Mouse (Mus musculus): Measurements from ENCODE around the gene Cic. TPM values are rescaled to one million over a fixed set of nuclear protein-coding genes. Genes with fewer than 3 reads are reported as not detected.
"Not testable (repeated sequence)": the region's sequence is repeated elsewhere in the genome, so short reads cannot be mapped to it uniquely, and the experiment has no call there.

Gene Cic
- polyA plus RNA-seq, 1 experiment from 2014 or later: 47.5 TPM

GRCm38 (mm10) chr7:25317446-25317999, 50.0 kb downstream of the Cic start:
- H3K4me2 ChIP-seq (replicated peaks): peak overlapping the region; percentile 97
- H3K4me3 ChIP-seq (replicated peaks; ENCODE audit: low read length): peak overlapping the region; percentile 67
- peak overlapping the region; percentile 83 for H3K27ac ChIP-seq
- H3K36me3 ChIP-seq (replicated peaks; ENCODE audit: control insufficient read depth, insufficient read depth): peaks cover 9% of the 10 kb centered on the region; the same call in 1 of the 2 replicates
- 11% methylated on average over 21 of the region's 21 CpGs for WGBS
- no peak for ATAC-seq (ENCODE audit: low FRiP score)
- peaks cover 34% of the 10 kb centered on the region for H3K4me1 ChIP-seq (replicated peaks; ENCODE audit: control insufficient read depth, insufficient read depth, low read length)
- peak overlapping the region; percentile 87 for H3K9ac ChIP-seq
- H3K27me3 ChIP-seq (ENCODE audit: control insufficient read depth, insufficient read depth, low read length): peaks cover 31% of the 10 kb centered on the region
- H3K9me3 ChIP-seq (ENCODE audit: control insufficient read depth, low read length): no peaks in the 10 kb centered on the region
- DNase-seq (ENCODE audit: low spot score): no peak

- no peak for DNase-seq (ENCODE audit: low spot score)
- Histone ChIP-seq H3K27ac (0 out of 2 replicates have a peak overlapping the region, but pooled peaks have one; percentile 32), H3K4me2 (replicated peaks) (no peak overlapping the region; the same call in 1 of the 2 replicates), H3K27me3 (ENCODE audit: control insufficient read depth, insufficient read depth, low read length) (no peaks in the 10 kb centered on the region), H3K4me1 (replicated peaks; ENCODE audit: control insufficient read depth, insufficient read depth, low read length) (peaks cover 29% of the 10 kb centered on the region), H3K36me3 (replicated peaks; ENCODE audit: control insufficient read depth, insufficient read depth) (no peaks in the 10 kb centered on the region), H3K9me3 (ENCODE audit: control insufficient read depth, low read length) (no peaks in the 10 kb centered on the region), H3K4me3 (replicated peaks; ENCODE audit: low read length) (no peak overlapping the region), H3K9ac (no peak overlapping the region)
- ATAC-seq (ENCODE audit: low FRiP score): no peak
- 14% methylated on average over 6 of the region's 6 CpGs for WGBS
Measured at GRCm38 (mm10) chr7:25322058-25322484, 54.6 kb downstream of the Cic start.

GRCm38 (mm10) chr7:25323219-25323618, 55.7 kb downstream of the Cic start:
- no peaks in the 10 kb centered on the region for H3K9me3 ChIP-seq (ENCODE audit: control insufficient read depth, low read length)
- no peak overlapping the region for H3K9ac ChIP-seq
- ATAC-seq (ENCODE audit: low FRiP score) (no peak), DNase-seq (ENCODE audit: low spot score) (no peak)
- H3K27me3 ChIP-seq (ENCODE audit: control insufficient read depth, insufficient read depth, low read length): no peaks in the 10 kb centered on the region
- no peak overlapping the region for H3K27ac ChIP-seq
- H3K36me3 ChIP-seq (replicated peaks; ENCODE audit: control insufficient read depth, insufficient read depth): peaks cover 9% of the 10 kb centered on the region
- H3K4me2 ChIP-seq (replicated peaks): no peak overlapping the region
- 97% methylated on average over 2 of the region's 2 CpGs for WGBS
- no peak overlapping the region for H3K4me3 ChIP-seq (replicated peaks; ENCODE audit: low read length)
- peaks cover 19% of the 10 kb centered on the region for H3K4me1 ChIP-seq (replicated peaks; ENCODE audit: control insufficient read depth, insufficient read depth, low read length)

- ATAC-seq (ENCODE audit: low FRiP score); H3K9ac ChIP-seq; H3K27me3 ChIP-seq (ENCODE audit: control insufficient read depth, insufficient read depth, low read length); DNase-seq (ENCODE audit: low spot score); H3K4me2 ChIP-seq (replicated peaks); H3K4me1 ChIP-seq (replicated peaks; ENCODE audit: control insufficient read depth, insufficient read depth, low read length); H3K4me3 ChIP-seq (replicated peaks; ENCODE audit: low read length); H3K9me3 ChIP-seq (ENCODE audit: control insufficient read depth, low read length); H3K27ac ChIP-seq: not testable (repeated sequence)
- peaks cover 25% of the 10 kb centered on the region for H3K36me3 ChIP-seq (replicated peaks; ENCODE audit: control insufficient read depth, insufficient read depth)
- WGBS: 91% methylated on average over 5 of the region's 6 CpGs
Measured at GRCm38 (mm10) chr7:25325431-25325830, 57.9 kb downstream of the Cic start.

GRCm38 (mm10) chr7:25326233-25326632, 58.7 kb downstream of the Cic start:
- H3K4me3 ChIP-seq (replicated peaks; ENCODE audit: low read length): no peak overlapping the region
- ATAC-seq (ENCODE audit: low FRiP score) (no peak), DNase-seq (ENCODE audit: low spot score) (no peak)
- peaks cover 9% of the 10 kb centered on the region for H3K4me1 ChIP-seq (replicated peaks; ENCODE audit: control insufficient read depth, insufficient read depth, low read length)
- no peak overlapping the region for H3K4me2 ChIP-seq (replicated peaks)
- 94% methylated on average over 8 of the region's 8 CpGs for WGBS
- H3K27me3 ChIP-seq (ENCODE audit: control insufficient read depth, insufficient read depth, low read length): no peaks in the 10 kb centered on the region
- H3K27ac ChIP-seq: no peak overlapping the region
- H3K36me3 ChIP-seq (replicated peaks; ENCODE audit: control insufficient read depth, insufficient read depth): peaks cover 33% of the 10 kb centered on the region
- no peaks in the 10 kb centered on the region for H3K9me3 ChIP-seq (ENCODE audit: control insufficient read depth, low read length)
- H3K9ac ChIP-seq: no peak overlapping the region

- Histone ChIP-seq H3K27me3 (ENCODE audit: control insufficient read depth, insufficient read depth, low read length) (no peaks in the 10 kb centered on the region), H3K4me3 (replicated peaks; ENCODE audit: low read length) (no peak overlapping the region), H3K36me3 (replicated peaks; ENCODE audit: control insufficient read depth, insufficient read depth) (peaks cover 62% of the 10 kb centered on the region), H3K9me3 (ENCODE audit: control insufficient read depth, low read length) (no peaks in the 10 kb centered on the region), H3K4me2 (replicated peaks) (no peak overlapping the region), H3K9ac (no peak overlapping the region), H3K27ac (no peak overlapping the region), H3K4me1 (replicated peaks; ENCODE audit: control insufficient read depth, insufficient read depth, low read length) (no peaks in the 10 kb centered on the region)
- DNase-seq (ENCODE audit: low spot score) (peak; percentile 58), ATAC-seq (ENCODE audit: low FRiP score) (no peak)
- 39% methylated on average over 16 of the region's 16 CpGs for WGBS
Measured at GRCm38 (mm10) chr7:25333596-25334307, 66.2 kb downstream of the Cic start.

- ATAC-seq (ENCODE audit: low FRiP score) (no peak), DNase-seq (ENCODE audit: low spot score) (no peak)
- no peak overlapping the region for H3K4me2 ChIP-seq (replicated peaks)
- H3K9ac ChIP-seq: no peak overlapping the region
- peaks cover 65% of the 10 kb centered on the region for H3K36me3 ChIP-seq (replicated peaks; ENCODE audit: control insufficient read depth, insufficient read depth)
- WGBS: 86% methylated on average over 12 of the region's 12 CpGs
- H3K4me3 ChIP-seq (replicated peaks; ENCODE audit: low read length): no peak overlapping the region
- H3K9me3 ChIP-seq (ENCODE audit: control insufficient read depth, low read length): no peaks in the 10 kb centered on the region
- H3K27me3 ChIP-seq (ENCODE audit: control insufficient read depth, insufficient read depth, low read length): no peaks in the 10 kb centered on the region
- H3K4me1 ChIP-seq (replicated peaks; ENCODE audit: control insufficient read depth, insufficient read depth, low read length): no peaks in the 10 kb centered on the region
- H3K27ac ChIP-seq: no peak overlapping the region
Measured at GRCm38 (mm10) chr7:25334472-25334871, 67.0 kb downstream of the Cic start.

- Histone ChIP-seq H3K9ac (no peak overlapping the region), H3K27ac (no peak overlapping the region), H3K9me3 (ENCODE audit: control insufficient read depth, low read length) (no peaks in the 10 kb centered on the region), H3K36me3 (replicated peaks; ENCODE audit: control insufficient read depth, insufficient read depth) (peaks cover 76% of the 10 kb centered on the region), H3K4me3 (replicated peaks; ENCODE audit: low read length) (no peak overlapping the region), H3K4me2 (replicated peaks) (no peak overlapping the region), H3K27me3 (ENCODE audit: control insufficient read depth, insufficient read depth, low read length) (no peaks in the 10 kb centered on the region), H3K4me1 (replicated peaks; ENCODE audit: control insufficient read depth, insufficient read depth, low read length) (no peaks in the 10 kb centered on the region; the same call in 1 of the 2 replicates)
- ATAC-seq (ENCODE audit: low FRiP score): no peak
- no peak for DNase-seq (ENCODE audit: low spot score)
- WGBS: 91% methylated on average over 9 of the region's 9 CpGs
Measured at GRCm38 (mm10) chr7:25339329-25339728, 71.8 kb downstream of the Cic start.

- peaks cover 72% of the 10 kb centered on the region for H3K36me3 ChIP-seq (replicated peaks; ENCODE audit: control insufficient read depth, insufficient read depth)
Measured at GRCm38 (mm10) chr7:25341000-25341784, 73.7 kb downstream of the Cic start.

More at GRCm38 (mm10) chr7:25341000-25341784, 73.7 kb downstream of the Cic start:
- no peak for DNase-seq (ENCODE audit: low spot score)
- Histone ChIP-seq H3K27ac (no peak overlapping the region), H3K9ac (no peak overlapping the region), H3K27me3 (ENCODE audit: control insufficient read depth, insufficient read depth, low read length) (no peaks in the 10 kb centered on the region), H3K4me1 (replicated peaks; ENCODE audit: control insufficient read depth, insufficient read depth, low read length) (no peaks in the 10 kb centered on the region; the same call in 1 of the 2 replicates), H3K4me2 (replicated peaks) (no peak overlapping the region), H3K4me3 (replicated peaks; ENCODE audit: low read length) (no peak overlapping the region), H3K9me3 (ENCODE audit: control insufficient read depth, low read length) (no peaks in the 10 kb centered on the region)
- ATAC-seq (ENCODE audit: low FRiP score): 0 out of 2 replicates have a peak, but pooled peaks have one; percentile 18
- WGBS: 70% methylated on average over 20 of the region's 20 CpGs
